Mouse (Mus musculus) neural tube, embryonic 12.5 days (tissue): ENCODE results near the gene Amz1. TPM values are rescaled to one million over a fixed set of nuclear protein-coding genes. Genes with fewer than 3 reads are reported as not detected.

Experiments
- ATAC-seq: fragments of 200-750 bp; cut with Nextera tagmentation; 2 replicates; pipeline ENCODE4 v1.8.0; 2017; ENCODE audit warnings: low read depth, mild to moderate bottlenecking, moderate TSS enrichment, moderate library complexity; ENCODE audit not compliant: low FRiP score
- H3K27ac ChIP-seq: fragments of 300-500 bp; sonication (generic); 2 replicates; pipeline ENCODE4 v1.5.1; 2016
- H3K27me3 ChIP-seq: fragments of 300-500 bp; sonication (generic); replicated peaks from 2 replicates; pipeline ENCODE4 v1.6.1; 2016; ENCODE audit warnings: mild to moderate bottlenecking
- H3K36me3 ChIP-seq: fragments of 300-500 bp; sonication (generic); 2 replicates; pipeline ENCODE4 v1.6.1; 2016; ENCODE audit warnings: mild to moderate bottlenecking
- H3K4me1 ChIP-seq: fragments of 300-500 bp; sonication (generic); 2 replicates; pipeline ENCODE4 v1.6.1; 2016
- H3K4me2 ChIP-seq: fragments of 300-500 bp; sonication (generic); replicated peaks from 2 replicates; pipeline ENCODE4 v1.6.1; 2016; ENCODE audit warnings: mild to moderate bottlenecking
- H3K4me3 ChIP-seq: fragments of 300-500 bp; sonication (generic); 2 replicates; pipeline ENCODE4 v1.5.1; 2016
- H3K9ac ChIP-seq: fragments of 300-500 bp; sonication (generic); 2 replicates; pipeline ENCODE4 v1.6.1; 2016; ENCODE audit warnings: mild to moderate bottlenecking
- H3K9me3 ChIP-seq: fragments of 300-500 bp; sonication (generic); 2 replicates; pipeline ENCODE4 v1.6.1; 2016; ENCODE audit warnings: mild to moderate bottlenecking
- WGBS: fragments of 180-500 bp; shearing (Covaris S2); methylation state at CpG from one replicate; pipeline ENCODE4 v1.1.7; 2016; 5-methylcytosine and 5-hydroxymethylcytosine counted together
- polyA plus RNA-seq: library from polyadenylated mRNA; unstranded; fragments of >200 nt; fragmentation: Nextera tagmentation; extraction: Ambion mirVana; gene quantifications from 2 replicates; pipeline ENCODE4 v1.2.1, GENCODE M21; 2016

The Amz1 gene
- polyA plus RNA-seq, 1 experiment from 2014 or later, result 0.91 TPM

- H3K9me3 ChIP-seq, result no peaks in the 10 kb centered on the region
- peaks cover 19% of the 10 kb centered on the region for H3K36me3 ChIP-seq
- H3K4me3 ChIP-seq, result peak overlapping the region; percentile 72; the same call in 1 of the 2 replicates
- H3K27me3 ChIP-seq, result no peaks in the 10 kb centered on the region
- H3K27ac ChIP-seq, result 0 out of 2 replicates have a peak overlapping the region, but pooled peaks have one; percentile 20
- 68% methylated on average over 19 of the region's 19 CpGs for WGBS
- no peak for ATAC-seq
- H3K9ac ChIP-seq, result 0 out of 2 replicates have a peak overlapping the region, but pooled peaks have one; percentile 9
- H3K4me2 ChIP-seq, result peak overlapping the region; percentile 84
- peaks cover 24% of the 10 kb centered on the region for H3K4me1 ChIP-seq
Measured at GRCm38 (mm10) chr5:140702618-140703175, 21.2 kb upstream of the Amz1 start.

- H3K36me3 ChIP-seq, result peaks cover 10% of the 10 kb centered on the region; the same call in 1 of the 2 replicates
- peaks cover 24% of the 10 kb centered on the region for H3K4me1 ChIP-seq
- H3K9me3 ChIP-seq, result no peaks in the 10 kb centered on the region
- no peak for ATAC-seq
- 0 out of 2 replicates have a peak overlapping the region, but pooled peaks have one; percentile 13 for H3K4me3 ChIP-seq
- peak overlapping the region; percentile 86 for H3K4me2 ChIP-seq
- H3K27me3 ChIP-seq, result no peaks in the 10 kb centered on the region
- WGBS, result 43% methylated on average over 17 of the region's 17 CpGs
- no peak overlapping the region; the same call in 1 of the 2 replicates for H3K27ac ChIP-seq
- peak overlapping the region; percentile 30; the same call in 1 of the 2 replicates for H3K9ac ChIP-seq
Measured at GRCm38 (mm10) chr5:140703480-140704377, 20.2 kb upstream of the Amz1 start.

GRCm38 (mm10) chr5:140704378-140705251, 19.3 kb upstream of the Amz1 start, which contains the start of gene Brat1:
TSS of gene Brat1 (plus strand) at chr5:140705011.
- Histone ChIP-seq H3K9me3 (no peaks in the 10 kb centered on the region), H3K36me3 (peaks cover 5% of the 10 kb centered on the region; the same call in 1 of the 2 replicates), H3K27me3 (no peaks in the 10 kb centered on the region), H3K27ac (peak within 1 kb of the TSS; percentile 57; the same call in 1 of the 2 replicates), H3K4me1 (peaks cover 24% of the 10 kb centered on the region), H3K4me2 (peak within 1 kb of the TSS; percentile 86), H3K4me3 (peak within 1 kb of the TSS; percentile 59), H3K9ac (peak within 1 kb of the TSS; percentile 79)
- peak; percentile 94 for ATAC-seq
- under 1% methylated on average over 69 of the region's 69 CpGs for WGBS

GRCm38 (mm10) chr5:140705501-140706171, 18.3 kb upstream of the Amz1 start:
- peaks cover 13% of the 10 kb centered on the region for H3K36me3 ChIP-seq
- H3K9me3 ChIP-seq, result no peaks in the 10 kb centered on the region
- peak overlapping the region; percentile 86 for H3K4me2 ChIP-seq
- 60% methylated on average over 7 of the region's 7 CpGs for WGBS
- peak overlapping the region; percentile 59 for H3K4me3 ChIP-seq
- peak overlapping the region; percentile 79 for H3K9ac ChIP-seq
- H3K27me3 ChIP-seq, result no peaks in the 10 kb centered on the region
- H3K4me1 ChIP-seq, result peaks cover 24% of the 10 kb centered on the region
- no peak overlapping the region for H3K27ac ChIP-seq
- ATAC-seq, result no peak

GRCm38 (mm10) chr5:140710315-140710714, 13.6 kb upstream of the Amz1 start:
- no peak for ATAC-seq
- Histone ChIP-seq H3K36me3 (peaks cover 60% of the 10 kb centered on the region), H3K4me2 (no peak overlapping the region), H3K9ac (no peak overlapping the region), H3K27me3 (no peaks in the 10 kb centered on the region), H3K4me3 (no peak overlapping the region), H3K27ac (no peak overlapping the region), H3K4me1 (peaks cover 7% of the 10 kb centered on the region), H3K9me3 (no peaks in the 10 kb centered on the region)
- WGBS, result 92% methylated on average over 6 of the region's 6 CpGs

GRCm38 (mm10) chr5:140711040-140711439, 12.9 kb upstream of the Amz1 start:
- no peak for ATAC-seq
- H3K4me1 ChIP-seq, result no peaks in the 10 kb centered on the region
- H3K9ac ChIP-seq, result no peak overlapping the region
- peaks cover 67% of the 10 kb centered on the region for H3K36me3 ChIP-seq
- no peak overlapping the region for H3K27ac ChIP-seq
- H3K4me3 ChIP-seq, result no peak overlapping the region
- H3K9me3 ChIP-seq, result no peaks in the 10 kb centered on the region
- 86% methylated on average over 5 of the region's 5 CpGs for WGBS
- H3K27me3 ChIP-seq, result no peaks in the 10 kb centered on the region
- H3K4me2 ChIP-seq, result no peak overlapping the region

GRCm38 (mm10) chr5:140720773-140721172, 3.2 kb upstream of the Amz1 start:
- ATAC-seq, result no peak
- Histone ChIP-seq H3K4me3 (no peak overlapping the region), H3K36me3 (peaks cover 40% of the 10 kb centered on the region), H3K27me3 (no peaks in the 10 kb centered on the region), H3K9me3 (no peaks in the 10 kb centered on the region), H3K9ac (no peak overlapping the region), H3K4me2 (no peak overlapping the region), H3K27ac (no peak overlapping the region), H3K4me1 (peaks cover 13% of the 10 kb centered on the region; the same call in 1 of the 2 replicates)
- 79% methylated on average over 7 of the region's 7 CpGs for WGBS

GRCm38 (mm10) chr5:140722121-140722520, 1.8 kb upstream of the Amz1 start:
- Histone ChIP-seq H3K4me1 (peaks cover 13% of the 10 kb centered on the region; the same call in 1 of the 2 replicates), H3K9me3 (no peaks in the 10 kb centered on the region), H3K4me3 (no peak overlapping the region), H3K27ac (no peak overlapping the region), H3K9ac (no peak overlapping the region), H3K27me3 (no peaks in the 10 kb centered on the region), H3K36me3 (peaks cover 26% of the 10 kb centered on the region), H3K4me2 (no peak overlapping the region)
- WGBS, result 80% methylated on average over 3 of the region's 3 CpGs
- ATAC-seq, result no peak

- peak; percentile 85 for ATAC-seq
- WGBS, result 68% methylated on average over 7 of the region's 7 CpGs
- Histone ChIP-seq H3K27me3 (no peaks in the 10 kb centered on the region), H3K4me1 (peaks cover 13% of the 10 kb centered on the region; the same call in 1 of the 2 replicates), H3K9me3 (no peaks in the 10 kb centered on the region), H3K4me3 (no peak overlapping the region), H3K4me2 (no peak overlapping the region), H3K27ac (peak overlapping the region; percentile 1; the same call in 1 of the 2 replicates), H3K36me3 (no peaks in the 10 kb centered on the region), H3K9ac (no peak overlapping the region)
Measured at GRCm38 (mm10) chr5:140726062-140726839, 2.3 kb downstream of the Amz1 start.

GRCm38 (mm10) chr5:140726946-140727740, 3.2 kb downstream of the Amz1 start:
- no peaks in the 10 kb centered on the region for H3K9me3 ChIP-seq
- no peak overlapping the region for H3K9ac ChIP-seq
- peak overlapping the region; percentile 1; the same call in 1 of the 2 replicates for H3K27ac ChIP-seq
- no peaks in the 10 kb centered on the region for H3K27me3 ChIP-seq
- H3K36me3 ChIP-seq, result no peaks in the 10 kb centered on the region
- no peak overlapping the region for H3K4me2 ChIP-seq
- no peak overlapping the region for H3K4me3 ChIP-seq
- WGBS, result 86% methylated on average over 17 of the region's 17 CpGs
- peaks cover 13% of the 10 kb centered on the region; the same call in 1 of the 2 replicates for H3K4me1 ChIP-seq
- no peak for ATAC-seq
